ENCODE assay signal across 8 mouse cellular contexts in genomic region chr16:35982506-35982901, GRCm38 (mm10). TPM values are rescaled to one million over a fixed set of nuclear protein-coding genes. Genes with fewer than 3 reads are reported as not detected.
DNase-seq lines count a peak whose midpoint lies in the region; ATAC-seq lines count a peak whose summit lies in the region.

No protein-coding gene starts in this region.

- WGBS in kidney, embryonic 16.5 days: 3% methylated on average over 15 of the region's 15 CpGs
- 6% methylated on average over 15 of the region's 15 CpGs for WGBS in hindbrain, embryonic 12.5 days
- WGBS in midbrain, embryonic 13.5 days: 3% methylated on average over 15 of the region's 15 CpGs

- ATAC-seq in kidney, embryonic 16.5 days (ENCODE audit: low FRiP score, low TSS enrichment): 0 out of 2 replicates have a peak, but pooled peaks have one; percentile 0
- 0 out of 2 replicates have a peak, but pooled peaks have one; percentile 17 for ATAC-seq in common myeloid progenitor, adult 5-6 weeks (replicated peaks; ENCODE audit: low read depth, poor library complexity, severe bottlenecking)
- peak; percentile 19 for ATAC-seq in hindbrain, embryonic 12.5 days (ENCODE audit: low FRiP score)
- peak; percentile 13 for ATAC-seq in midbrain, embryonic 13.5 days

- no peak overlapping the region for H3K27ac ChIP-seq in kidney, embryonic 16.5 days (ENCODE audit: low read length)
- 0 out of 2 replicates have a peak overlapping the region, but pooled peaks have one; percentile 46 for H3K27ac ChIP-seq in hindbrain, embryonic 12.5 days
- H3K27ac ChIP-seq in midbrain, embryonic 13.5 days: peak overlapping the region; percentile 99; the same call in 1 of the 2 replicates

- H3K4me1 ChIP-seq in kidney, embryonic 16.5 days (ENCODE audit: insufficient read depth, low read length): peaks cover 13% of the 10 kb centered on the region
- H3K4me1 ChIP-seq in hindbrain, embryonic 12.5 days: peaks cover 9% of the 10 kb centered on the region
- H3K4me1 ChIP-seq in midbrain, embryonic 13.5 days (replicated peaks): peaks cover 30% of the 10 kb centered on the region

- peak overlapping the region; percentile 91 for H3K9ac ChIP-seq in kidney, embryonic 16.5 days (replicated peaks; ENCODE audit: low read length)
- H3K9ac ChIP-seq in hindbrain, embryonic 12.5 days: peak overlapping the region; percentile 94
- peak overlapping the region; percentile 95 for H3K9ac ChIP-seq in midbrain, embryonic 13.5 days (replicated peaks)

- DNase-seq in kidney, postnatal 4 days: no peak
- no peak for DNase-seq in frontal cortex, postnatal 10 days (ENCODE audit: low spot score in 2 of 2)
- DNase-seq in layer of hippocampus, postnatal 10 days (ENCODE audit: low spot score in 2 of 2): no peak
- DNase-seq in layer of hippocampus, postnatal 36 days: no peak

- H3K4me2 ChIP-seq in kidney, embryonic 16.5 days (replicated peaks; ENCODE audit: low read depth, low read length): peak overlapping the region; percentile 67
- H3K4me2 ChIP-seq in hindbrain, embryonic 12.5 days (replicated peaks): peak overlapping the region; percentile 69
- peak overlapping the region; percentile 69 for H3K4me2 ChIP-seq in midbrain, embryonic 13.5 days (replicated peaks)

- no peaks in the 10 kb centered on the region for H3K9me3 ChIP-seq in kidney, embryonic 16.5 days (ENCODE audit: low read length)
- no peaks in the 10 kb centered on the region for H3K9me3 ChIP-seq in hindbrain, embryonic 12.5 days (replicated peaks)
- peaks cover 3% of the 10 kb centered on the region; the same call in 1 of the 2 replicates for H3K9me3 ChIP-seq in midbrain, embryonic 13.5 days

- H3K27me3 ChIP-seq in kidney, embryonic 16.5 days (ENCODE audit: insufficient read depth, low read length): no peaks in the 10 kb centered on the region
- no peaks in the 10 kb centered on the region for H3K27me3 ChIP-seq in hindbrain, embryonic 12.5 days
- H3K27me3 ChIP-seq in midbrain, embryonic 13.5 days: no peaks in the 10 kb centered on the region

- H3K4me3 ChIP-seq in kidney, embryonic 16.5 days (ENCODE audit: low read length): peak overlapping the region; percentile 84
- H3K4me3 ChIP-seq in hindbrain, embryonic 12.5 days: peak overlapping the region; percentile 88
- H3K4me3 ChIP-seq in midbrain, embryonic 13.5 days (replicated peaks): peak overlapping the region; percentile 85

- H3K36me3 ChIP-seq in kidney, embryonic 16.5 days (ENCODE audit: insufficient read depth, low read length): no peaks in the 10 kb centered on the region
- H3K36me3 ChIP-seq in hindbrain, embryonic 12.5 days: no peaks in the 10 kb centered on the region
- H3K36me3 ChIP-seq in midbrain, embryonic 13.5 days: no peaks in the 10 kb centered on the region

RNA-seq across cellular contexts. Expression of gene Kpna1, which starts 4.0 kb away (rescaled TPM):
- polyA plus RNA-seq in kidney, embryonic 16.5 days (2015; fragmentation: Nextera tagmentation; extraction: Ambion mirVana): 35.9 and 38.2 TPM in 2 replicates
- 35.0 and 60.1 TPM in 2 replicates for total RNA-seq in common myeloid progenitor, adult 5-6 weeks (2017)
- polyA plus RNA-seq in hindbrain, embryonic 12.5 days (2016; fragmentation: Nextera tagmentation; extraction: Ambion mirVana): 84.0 and 86.8 TPM in 2 replicates
- polyA plus RNA-seq in midbrain, embryonic 13.5 days (2015; fragmentation: Nextera tagmentation; extraction: Ambion mirVana): 79.8 and 84.1 TPM in 2 replicates
- 100 to 1,000 TPM in 1 of 2 experiments, 10 to 100 TPM in 1; 96.2 to 102 TPM for total RNA-seq in layer of hippocampus, postnatal 10 days (2021)
- total RNA-seq in layer of hippocampus, postnatal 36 days (2021): 100 to 1,000 TPM; 134 to 153 TPM

RNA-seq across cellular contexts. Expression of gene Dtx3l, which starts 43.6 kb away (rescaled TPM):
- polyA plus RNA-seq in kidney, embryonic 16.5 days (2015; fragmentation: Nextera tagmentation; extraction: Ambion mirVana): 3.9 and 4.5 TPM in 2 replicates
- total RNA-seq in common myeloid progenitor, adult 5-6 weeks (2017): 42.5 and 48.7 TPM in 2 replicates
- 2.0 and 2.3 TPM in 2 replicates for polyA plus RNA-seq in hindbrain, embryonic 12.5 days (2016; fragmentation: Nextera tagmentation; extraction: Ambion mirVana)
- 1.3 and 1.4 TPM in 2 replicates for polyA plus RNA-seq in midbrain, embryonic 13.5 days (2015; fragmentation: Nextera tagmentation; extraction: Ambion mirVana)
- total RNA-seq in layer of hippocampus, postnatal 10 days (2021): 1 to 10 TPM; 2.9 to 3.3 TPM
- total RNA-seq in layer of hippocampus, postnatal 36 days (2021): 1 to 10 TPM; 4.3 to 4.4 TPM

RNA-seq across cellular contexts. Expression of gene Parp9, which starts 44.2 kb away (rescaled TPM):
- polyA plus RNA-seq in kidney, embryonic 16.5 days (2015; fragmentation: Nextera tagmentation; extraction: Ambion mirVana): 4.8 and 5.0 TPM in 2 replicates
- total RNA-seq in common myeloid progenitor, adult 5-6 weeks (2017): 38.2 and 48.5 TPM in 2 replicates
- 2.3 and 2.4 TPM in 2 replicates for polyA plus RNA-seq in hindbrain, embryonic 12.5 days (2016; fragmentation: Nextera tagmentation; extraction: Ambion mirVana)
- 1.5 and 1.8 TPM in 2 replicates for polyA plus RNA-seq in midbrain, embryonic 13.5 days (2015; fragmentation: Nextera tagmentation; extraction: Ambion mirVana)
- 1 to 10 TPM; 1.9 to 2.3 TPM for total RNA-seq in layer of hippocampus, postnatal 10 days (2021)
- 1 to 10 TPM; 3.2 to 3.3 TPM for total RNA-seq in layer of hippocampus, postnatal 36 days (2021)

RNA-seq across cellular contexts. Expression of gene Wdr5b, which starts 58.5 kb away (rescaled TPM):
- polyA plus RNA-seq in kidney, embryonic 16.5 days (2015; fragmentation: Nextera tagmentation; extraction: Ambion mirVana): 8.5 and 9.3 TPM in 2 replicates
- total RNA-seq in common myeloid progenitor, adult 5-6 weeks (2017): 8.1 and 11.0 TPM in 2 replicates
- 12.6 and 13.2 TPM in 2 replicates for polyA plus RNA-seq in hindbrain, embryonic 12.5 days (2016; fragmentation: Nextera tagmentation; extraction: Ambion mirVana)
- 14.5 and 14.8 TPM in 2 replicates for polyA plus RNA-seq in midbrain, embryonic 13.5 days (2015; fragmentation: Nextera tagmentation; extraction: Ambion mirVana)
- total RNA-seq in layer of hippocampus, postnatal 10 days (2021): 1 to 10 TPM; 4.5 to 5.8 TPM
- total RNA-seq in layer of hippocampus, postnatal 36 days (2021): 1 to 10 TPM; 5.4 to 5.8 TPM
